Comparison of ENCODE assay signal across 1 mouse cellular context in genomic region chr8:119944096-119944811, GRCm38 (mm10).
TF ChIP-seq lines count a peak whose summit lies in the region.

No protein-coding gene starts in this region.

TF ChIP-seq in CH12.LX, 34 proteins besides CTCF, POLR2A, EP300 and RAD21:
- TF ChIP-seq TCF12 (IDR thresholded peaks at IDR 0.05; ENCODE audit: low read depth, low read length) (peak; percentile 14; the same call in 1 of the 2 replicates), USF2 (conservative IDR thresholded peaks at IDR 0.05; ENCODE audit: low read depth, low read length) (no peak), SMC3 (IDR thresholded peaks at IDR 0.05; ENCODE audit: low read depth, low read length) (peak; percentile 67), MAX (IDR thresholded peaks at IDR 0.05; ENCODE audit: low read length) (no peak), MEF2A (IDR thresholded peaks at IDR 0.05; ENCODE audit: borderline replicate concordance, low read depth, low read length) (peak; percentile 31; the same call in 1 of the 2 replicates)
